Mouse (Mus musculus): ENCODE results near the gene Top2b.

The Top2b gene

DNA sequence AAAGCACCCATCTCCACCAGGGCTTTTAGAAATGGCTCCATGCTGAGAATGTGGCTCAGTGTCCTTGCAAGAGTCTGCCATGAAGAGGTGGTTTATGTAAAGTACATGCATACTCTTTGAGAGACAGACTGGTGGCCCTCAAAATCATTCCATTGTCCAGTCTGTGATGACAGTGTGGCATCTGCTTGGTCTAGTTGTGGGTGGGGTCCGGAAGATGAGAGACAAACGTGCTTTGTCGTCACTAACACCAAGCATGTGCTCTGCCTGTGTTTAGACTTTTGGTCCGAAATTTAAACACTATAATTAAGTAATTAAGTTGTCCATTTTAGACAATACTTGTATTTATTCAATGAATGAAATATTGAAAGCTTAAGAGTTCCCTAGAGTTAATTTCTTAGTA lies 49.2 kb downstream of the Top2b start:
- DNase-seq (ENCODE audit: low spot score): no peak

DNA sequence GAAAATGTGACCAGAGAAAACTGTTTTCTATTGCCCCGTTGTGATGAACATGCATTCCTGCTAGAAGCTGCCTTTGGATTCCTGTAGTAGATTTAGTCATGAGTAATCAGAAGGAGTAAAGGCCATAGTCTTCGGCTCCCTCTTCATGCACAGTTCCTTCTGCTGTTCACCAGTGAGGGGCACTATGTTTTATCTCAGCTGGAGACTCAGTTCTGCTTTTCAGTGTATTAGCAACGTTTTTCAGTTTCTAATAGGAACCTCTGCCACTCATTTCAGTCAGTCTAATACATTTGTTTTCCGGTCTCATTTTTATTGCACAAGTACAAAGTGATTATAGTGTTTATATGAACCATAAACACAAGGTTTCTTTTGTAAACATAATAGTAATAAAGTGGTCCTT lies 62.6 kb downstream of the Top2b start:
- no peak for DNase-seq (ENCODE audit: low spot score)

DNA sequence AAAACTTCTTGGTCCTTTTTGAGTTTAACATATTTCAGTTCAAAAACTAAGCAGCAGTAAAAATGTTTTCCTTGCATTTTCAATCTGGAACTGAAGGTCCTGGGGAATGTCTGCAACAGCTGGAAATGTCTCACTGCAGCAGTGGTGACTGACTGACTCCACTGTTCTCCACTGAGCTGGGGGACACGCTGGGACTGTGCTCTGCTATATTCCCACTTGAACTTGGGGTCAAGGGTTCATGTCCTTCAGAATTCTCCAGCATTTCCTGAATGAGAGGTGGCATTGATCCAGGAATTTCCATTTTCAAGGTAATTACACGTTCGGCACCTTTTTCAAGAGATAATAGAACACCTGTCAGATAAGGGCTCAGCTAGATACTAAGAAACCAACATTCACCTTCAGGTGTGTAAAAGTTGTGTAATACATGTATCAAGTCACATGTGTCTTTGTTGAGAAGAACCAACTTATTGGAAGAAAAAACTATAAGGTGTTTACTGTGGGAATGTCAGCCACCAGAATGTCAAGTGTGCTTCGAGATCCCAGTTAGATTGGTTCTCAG lies 67.0 kb downstream of the Top2b start:
- DNase-seq (ENCODE audit: low spot score): no peak

DNA sequence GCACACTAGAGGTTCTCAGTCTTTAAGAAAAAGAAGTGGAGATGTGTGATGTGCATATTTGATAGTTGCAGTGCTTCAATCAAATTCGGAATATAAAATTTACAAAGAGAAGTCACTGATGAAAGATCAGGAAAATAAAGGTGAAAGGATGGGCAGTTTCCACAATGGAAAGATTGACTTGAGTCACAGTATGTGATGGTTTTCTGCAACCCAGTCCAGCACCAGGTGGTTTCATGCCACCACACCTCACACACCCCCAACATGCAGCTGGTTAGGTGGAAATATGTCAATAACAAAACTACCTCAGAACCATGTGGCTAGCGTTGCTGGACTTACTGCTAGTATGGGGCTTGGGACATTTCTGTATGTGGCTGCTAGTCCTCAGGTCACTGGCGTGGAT lies 67.6 kb downstream of the Top2b start:
- DNase-seq (ENCODE audit: low spot score): no peak

DNA sequence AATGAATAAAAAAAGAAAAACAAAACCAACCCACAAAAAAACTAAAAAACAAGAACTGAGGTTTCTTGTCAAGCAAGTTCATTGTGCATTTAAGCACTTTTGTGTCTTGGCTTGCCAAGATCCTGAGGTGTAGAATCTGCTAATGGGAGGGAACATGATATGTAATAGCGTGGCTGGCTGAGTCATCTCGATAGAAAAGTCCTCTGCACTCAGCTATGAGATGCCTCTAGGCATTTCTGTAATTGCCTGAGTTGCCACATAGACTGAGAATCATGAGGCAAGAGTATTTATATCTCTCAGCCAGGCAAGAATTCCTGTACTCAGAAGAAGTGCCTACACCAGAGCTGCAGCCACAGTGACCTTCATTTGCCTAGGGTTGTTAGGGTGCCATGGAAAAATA lies 68.2 kb downstream of the Top2b start:
- no peak for DNase-seq (ENCODE audit: low spot score)

DNA sequence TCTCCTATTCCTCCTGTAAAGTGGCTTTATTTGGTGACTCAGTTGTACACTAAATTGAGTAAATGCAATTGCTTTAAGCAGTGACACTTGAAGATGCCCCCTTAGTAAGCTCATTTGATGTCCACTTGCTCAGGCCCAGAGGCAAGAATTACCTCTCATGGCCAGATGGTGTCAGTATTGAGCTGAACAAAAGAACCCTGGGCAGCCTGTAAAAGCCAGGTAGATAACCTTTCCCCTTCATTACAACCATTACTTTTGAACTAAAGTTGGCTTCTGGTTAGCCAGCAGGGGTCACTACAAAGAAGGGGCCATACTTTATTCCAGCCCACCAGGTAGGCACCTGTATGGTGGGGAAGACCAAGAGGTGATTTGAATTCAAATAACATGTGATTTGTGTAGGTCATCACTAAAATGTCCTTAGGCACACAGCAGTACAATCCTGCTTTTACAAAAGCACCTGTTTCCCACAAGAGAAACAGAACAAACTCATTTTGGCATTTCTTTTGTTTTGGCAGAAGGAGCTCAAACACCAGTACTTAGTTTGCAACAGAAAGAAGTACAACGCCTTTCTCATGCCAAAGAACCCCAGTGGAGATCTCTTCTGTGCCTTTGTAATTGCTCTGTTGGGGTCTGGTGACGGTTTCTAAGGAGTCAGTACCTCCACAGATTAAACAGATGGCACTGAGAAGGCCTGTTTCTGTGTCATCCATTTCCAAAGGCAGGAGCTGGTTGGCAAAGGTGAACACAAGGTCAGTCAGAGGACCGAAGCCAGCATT lies 69.6 kb downstream of the Top2b start:
- DNase-seq (ENCODE audit: low spot score): peak; percentile 60

DNA sequence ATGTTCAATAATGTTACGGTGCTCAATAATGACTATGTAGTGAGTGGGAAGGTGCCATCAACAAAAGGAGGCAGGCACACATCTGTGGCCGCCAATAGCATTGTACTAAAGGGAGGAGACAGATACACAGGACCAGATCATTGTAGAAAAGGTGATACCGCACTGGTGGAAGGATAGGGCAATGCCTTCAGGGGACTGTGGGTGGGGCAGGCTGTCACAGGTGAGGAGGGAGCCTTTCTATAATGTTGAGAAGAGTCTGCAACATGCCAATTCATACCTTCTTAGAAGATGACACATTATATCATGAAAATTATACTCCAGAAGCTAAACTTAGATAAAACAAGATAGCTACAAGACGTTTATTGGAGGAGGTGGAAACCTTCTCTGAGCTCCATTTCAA lies 72.4 kb downstream of the Top2b start:
- DNase-seq (ENCODE audit: low spot score): no peak

DNA sequence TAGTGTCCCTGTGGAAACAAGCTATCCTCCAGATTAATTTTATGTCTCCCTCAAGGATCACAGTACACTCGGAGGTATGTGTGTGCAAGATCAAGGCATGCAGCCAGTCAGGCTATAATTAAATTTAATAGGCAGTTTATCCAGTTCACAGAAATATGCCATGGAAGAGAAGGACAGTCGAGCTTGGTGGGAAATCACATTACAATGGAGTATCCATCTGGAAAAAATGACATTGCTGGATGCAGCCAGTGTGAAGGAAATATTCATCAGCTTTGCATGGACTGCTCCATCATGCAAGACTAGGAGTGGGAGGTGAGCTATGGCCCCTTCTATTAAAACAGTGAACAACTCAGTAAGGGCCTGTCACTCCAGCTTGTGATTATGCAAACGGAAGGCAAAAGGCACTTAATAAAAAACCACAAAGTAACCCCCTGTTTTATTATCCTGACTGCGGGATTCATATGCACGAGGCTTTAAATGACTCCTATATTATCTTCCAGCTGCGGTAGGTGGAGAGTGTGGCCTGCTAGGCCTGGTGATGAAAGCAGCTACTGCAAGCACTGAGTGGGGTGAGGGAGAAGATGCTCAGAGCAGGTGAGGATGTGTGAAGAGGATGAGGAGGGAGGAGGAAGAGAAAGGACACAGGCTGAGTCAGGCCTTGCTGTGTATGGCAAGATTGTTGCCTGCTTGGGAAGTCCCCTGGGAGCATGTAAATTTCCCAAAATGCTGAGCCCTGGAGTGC lies 74.6 kb downstream of the Top2b start:
- no peak for DNase-seq (ENCODE audit: low spot score)

DNA sequence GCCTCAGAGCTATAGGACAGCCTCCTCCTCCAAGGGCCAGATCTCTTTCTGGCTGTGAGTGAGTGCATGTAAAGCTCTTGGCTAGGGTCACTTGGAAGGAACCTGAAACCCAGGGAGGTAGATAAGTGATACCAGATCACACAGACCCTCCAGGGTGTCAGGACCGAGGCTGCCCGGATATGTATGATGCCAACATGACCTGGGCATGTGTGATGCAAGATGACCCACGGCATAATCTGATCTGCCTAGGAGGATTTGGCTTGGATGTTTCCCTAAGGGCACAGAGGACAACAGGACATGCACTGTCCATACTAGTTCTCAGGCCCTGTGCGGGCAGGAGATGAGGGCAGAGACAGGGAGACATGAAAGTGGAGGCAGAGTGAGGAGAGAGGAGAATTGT lies 79.9 kb downstream of the Top2b start:
- no peak for DNase-seq (ENCODE audit: low spot score)

DNA sequence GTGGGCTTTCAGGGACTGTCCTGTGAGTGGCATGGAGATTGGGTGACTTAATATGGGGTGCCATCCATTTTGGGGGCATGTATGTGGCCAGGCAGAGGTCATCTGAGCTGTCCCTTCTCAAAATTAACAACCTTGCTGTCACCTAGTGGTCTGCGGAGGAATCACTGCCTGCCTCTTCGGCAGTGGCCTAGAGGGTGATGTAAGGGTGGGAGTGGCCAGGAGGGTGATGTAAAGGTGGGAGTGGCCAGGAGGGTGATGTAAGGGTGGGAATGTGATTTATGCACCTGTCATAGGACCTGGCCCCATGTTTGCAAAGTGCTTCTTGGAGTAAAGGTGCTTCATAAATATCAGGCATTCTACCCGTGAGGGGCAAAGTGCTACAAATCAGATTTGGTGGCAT lies 82.6 kb downstream of the Top2b start:
- DNase-seq (ENCODE audit: low spot score): no peak

DNA sequence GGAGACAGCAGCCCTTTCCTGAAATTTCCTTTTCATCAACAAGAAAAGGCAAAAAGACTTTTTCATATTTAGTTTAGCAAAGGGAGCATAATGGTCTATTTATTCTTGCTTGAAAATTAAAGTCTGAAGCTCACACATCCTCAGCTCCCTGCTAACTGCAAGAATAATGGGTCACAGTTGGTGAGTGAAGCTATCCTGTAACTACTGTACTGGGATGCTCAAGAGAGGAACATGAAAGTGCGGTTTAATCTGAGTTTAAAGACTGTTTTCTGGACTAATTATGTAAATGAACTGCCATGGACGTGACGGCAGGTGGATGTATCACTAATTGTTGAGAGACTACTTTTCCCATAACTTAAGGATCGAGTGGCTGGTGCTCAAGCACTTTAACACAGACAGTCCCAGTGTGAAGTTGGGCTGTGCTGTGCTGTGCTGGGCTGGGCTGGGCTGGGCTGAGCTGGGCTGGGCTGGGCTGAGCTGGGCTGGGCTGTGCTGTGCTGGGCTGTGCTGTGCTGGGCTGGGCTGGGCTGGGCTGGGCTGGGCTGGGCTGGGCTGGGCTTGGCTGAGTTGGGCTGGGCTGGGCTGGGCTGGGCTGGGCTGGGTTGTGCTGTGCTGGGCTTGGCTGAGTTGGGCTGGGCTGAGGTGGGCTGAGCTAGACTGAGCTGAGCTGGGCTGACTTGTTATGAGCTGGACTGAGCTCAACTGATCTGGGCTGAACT lies 83.4 kb downstream of the Top2b start:
- DNase-seq (ENCODE audit: low spot score): no peak

DNA sequence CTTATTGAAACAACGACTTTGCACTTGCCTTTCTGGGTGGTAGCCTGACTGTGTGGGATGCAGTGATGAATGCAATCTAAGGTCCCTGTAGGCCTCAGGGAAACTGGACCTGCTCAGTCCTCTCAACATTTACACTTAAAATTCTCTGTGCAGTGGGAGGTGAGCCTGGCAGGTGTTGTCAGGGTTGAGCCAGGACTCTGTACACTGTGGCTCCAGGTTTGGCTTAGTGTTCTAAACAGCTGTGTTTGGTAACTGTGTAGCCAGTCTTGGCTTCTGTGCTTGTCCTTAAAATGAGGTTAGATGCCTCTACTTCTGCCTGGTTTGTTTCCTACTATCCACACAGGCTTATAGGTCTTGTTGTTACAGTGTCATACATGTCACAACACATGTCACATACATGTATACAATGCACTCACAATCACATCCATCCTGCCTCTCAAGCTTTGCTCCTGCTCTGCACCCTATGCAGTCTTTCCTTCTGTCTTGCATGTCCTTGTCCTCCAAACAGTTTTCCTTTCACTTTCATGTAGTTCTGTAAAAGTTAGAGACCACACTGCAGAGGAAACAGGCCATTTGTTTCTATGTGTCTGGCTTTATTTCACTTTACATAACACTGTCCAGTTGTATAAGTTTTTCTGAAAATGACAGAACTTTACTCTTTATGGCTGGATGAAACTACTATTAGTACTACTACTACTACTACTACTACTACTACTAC lies 113.8 kb downstream of the Top2b start:
- DNase-seq (ENCODE audit: low spot score): no peak

DNA sequence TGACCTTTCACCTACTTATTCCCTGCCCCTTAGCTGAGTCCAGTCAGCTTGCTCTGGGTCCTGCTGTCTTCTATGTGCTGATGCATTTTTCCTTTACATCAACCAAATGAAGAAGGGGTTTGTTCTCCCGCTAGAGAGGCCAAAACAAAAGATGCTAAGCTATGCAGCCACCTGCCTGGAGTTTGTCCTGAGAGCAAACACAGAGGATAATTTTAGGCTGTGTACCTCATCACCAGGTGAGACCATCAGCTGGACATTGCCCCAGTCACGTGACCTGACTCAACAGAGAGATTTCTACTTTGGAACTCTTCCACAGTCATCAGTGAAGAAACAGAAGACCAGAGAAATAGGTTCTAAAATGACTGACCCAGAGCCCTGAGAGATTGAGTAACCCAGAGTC lies 114.5 kb downstream of the Top2b start:
- no peak for DNase-seq (ENCODE audit: low spot score)

DNA sequence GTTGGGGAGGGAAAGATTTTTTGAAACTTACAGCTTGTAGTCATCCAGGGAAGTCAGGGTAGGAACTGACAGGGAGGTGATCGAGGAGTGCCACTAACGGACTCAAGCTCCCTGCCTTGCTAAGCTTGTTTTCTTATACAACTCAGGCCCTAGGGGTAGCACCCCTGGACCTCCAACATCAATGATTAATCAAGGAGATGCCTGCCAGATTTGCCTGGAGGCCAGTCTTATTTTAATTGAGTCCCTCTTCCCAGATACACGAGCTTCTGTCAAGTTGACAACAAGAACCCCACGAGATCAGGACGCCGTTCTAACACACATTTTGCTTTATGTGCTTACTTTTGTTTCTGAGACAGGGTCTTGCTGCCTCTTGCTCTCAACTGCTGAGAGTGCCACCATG lies 115.6 kb downstream of the Top2b start:
- no peak for DNase-seq (ENCODE audit: low spot score)

DNA sequence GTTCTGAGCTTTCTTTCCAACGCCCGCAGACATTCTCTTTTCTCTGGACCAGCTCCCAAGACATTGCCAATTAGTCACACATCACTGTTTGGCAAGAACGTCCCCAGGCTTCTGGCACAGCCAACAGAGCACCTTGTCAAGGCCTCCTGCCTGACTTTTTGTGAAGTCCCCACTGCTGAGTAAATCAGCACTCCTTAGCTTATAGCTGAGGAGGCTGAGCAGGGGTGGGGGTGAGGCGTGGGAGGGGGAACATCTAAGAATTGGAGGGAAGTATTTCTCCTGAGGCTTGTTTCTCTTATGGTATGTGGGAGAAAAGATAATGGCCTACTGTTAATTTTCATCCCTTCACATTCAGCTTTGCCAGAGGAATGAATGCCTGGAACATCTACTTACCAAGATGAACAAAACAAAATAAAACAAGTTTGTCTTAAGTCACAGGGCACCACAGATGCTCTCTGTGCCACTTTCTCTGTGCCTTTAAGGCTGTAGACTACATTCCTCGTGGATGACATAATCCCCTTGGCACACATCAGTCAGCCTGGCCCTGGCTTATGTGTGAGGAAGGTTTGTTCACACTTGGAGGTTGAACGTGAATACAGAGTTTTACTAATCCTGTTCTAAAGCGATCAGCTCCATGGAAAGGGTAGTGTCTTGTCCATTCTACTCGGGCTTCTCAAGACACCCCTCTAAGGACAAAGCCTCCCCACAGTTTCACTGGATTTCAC lies 118.8 kb downstream of the Top2b start:
- no peak for DNase-seq (ENCODE audit: low spot score)

Data from layer of hippocampus, adult 11-12 months (tissue).